Mouse (Mus musculus): ENCODE measurements around the gene Foxd4. TPM values are rescaled to one million over a fixed set of nuclear protein-coding genes. Genes with fewer than 3 reads are reported as not detected.
A peak's percentile ranks its signal among the peaks of the same experiment; 100 is the strongest.

Foxd4 gene
- polyA plus RNA-seq (2012; rRNA removed) (0.59 and 0.87 TPM in 2 replicates), polyA plus RNA-seq (2014; fragmentation: Nextera tagmentation; extraction: Ambion mirVana) (0.10 and 0.51 TPM in 2 replicates)

GRCm38 (mm10) chr19:24900581-24901220 is at the start of gene Foxd4:
Foxd4 (minus strand) TSS chr19:24901197.
- no peaks in the 10 kb centered on the region for H3K36me3 ChIP-seq (ENCODE audit: control insufficient read depth, insufficient read depth, low read length)
- ATAC-seq (ENCODE audit: low FRiP score, low read depth) (no peak), DNase-seq (ENCODE audit: low spot score) (no peak)
- H3K27me3 ChIP-seq (ENCODE audit: control insufficient read depth, insufficient read depth, low read length), result peaks cover 82% of the 10 kb centered on the region
- under 1% methylated on average over 18 of the region's 27 CpGs for WGBS
- no peaks in the 10 kb centered on the region for H3K9me3 ChIP-seq (ENCODE audit: control insufficient read depth, low read length)
- peaks cover 12% of the 10 kb centered on the region for H3K4me1 ChIP-seq (ENCODE audit: control insufficient read depth, insufficient read depth, low read length)
- peak within 1 kb of the TSS; percentile 34; the same call in 1 of the 2 replicates for H3K9ac ChIP-seq (ENCODE audit: low read depth, low read length, severe bottlenecking)
- no peak for TF ChIP-seq POLR2A (IDR thresholded peaks at IDR 0.05; ENCODE audit: borderline replicate concordance, extremely low read depth, insufficient read depth, insufficient read length)
- no peak within 1 kb of the TSS for H3K27ac ChIP-seq (replicated peaks; ENCODE audit: low read depth, low read length)
- H3K4me3 ChIP-seq (replicated peaks; ENCODE audit: low read length), result peak within 1 kb of the TSS; percentile 37
- peak within 1 kb of the TSS; percentile 64 for H3K4me2 ChIP-seq (replicated peaks; ENCODE audit: low read depth, low read length, severe bottlenecking)

- no peak for ATAC-seq (ENCODE audit: low FRiP score, low read depth)
- Histone ChIP-seq H3K27ac (replicated peaks; ENCODE audit: low read depth, low read length) (no peak overlapping the region), H3K36me3 (ENCODE audit: control insufficient read depth, insufficient read depth, low read length) (peaks cover 3% of the 10 kb centered on the region), H3K9ac (ENCODE audit: low read depth, low read length, severe bottlenecking) (no peak overlapping the region), H3K4me3 (replicated peaks; ENCODE audit: low read length) (no peak overlapping the region), H3K9me3 (ENCODE audit: control insufficient read depth, low read length) (no peaks in the 10 kb centered on the region), H3K4me1 (ENCODE audit: control insufficient read depth, insufficient read depth, low read length) (no peaks in the 10 kb centered on the region), H3K4me2 (replicated peaks; ENCODE audit: low read depth, low read length, severe bottlenecking) (no peak overlapping the region), H3K27me3 (ENCODE audit: control insufficient read depth, insufficient read depth, low read length) (no peaks in the 10 kb centered on the region)
- no peak for DNase-seq (ENCODE audit: low spot score)
- TF ChIP-seq POLR2A (IDR thresholded peaks at IDR 0.05; ENCODE audit: borderline replicate concordance, extremely low read depth, insufficient read depth, insufficient read length), result no peak
Observed at GRCm38 (mm10) chr19:24945521-24946262, 44.7 kb upstream of the Foxd4 start.

GRCm38 (mm10) chr19:24937084-24937483 is 36.1 kb upstream of the Foxd4 start:
- Histone ChIP-seq H3K4me1 (ENCODE audit: control insufficient read depth, insufficient read depth, low read length) (no peaks in the 10 kb centered on the region), H3K9ac (ENCODE audit: low read depth, low read length, severe bottlenecking) (no peak overlapping the region), H3K9me3 (ENCODE audit: control insufficient read depth, low read length) (no peaks in the 10 kb centered on the region), H3K27ac (replicated peaks; ENCODE audit: low read depth, low read length) (no peak overlapping the region), H3K36me3 (ENCODE audit: control insufficient read depth, insufficient read depth, low read length) (peaks cover 7% of the 10 kb centered on the region; the same call in 1 of the 2 replicates), H3K27me3 (ENCODE audit: control insufficient read depth, insufficient read depth, low read length) (no peaks in the 10 kb centered on the region), H3K4me3 (replicated peaks; ENCODE audit: low read length) (no peak overlapping the region), H3K4me2 (replicated peaks; ENCODE audit: low read depth, low read length, severe bottlenecking) (no peak overlapping the region)
- DNase-seq (ENCODE audit: low spot score), result peak; percentile 63
- ATAC-seq (ENCODE audit: low FRiP score, low read depth), result peak; percentile 83
- TF ChIP-seq POLR2A (IDR thresholded peaks at IDR 0.05; ENCODE audit: borderline replicate concordance, extremely low read depth, insufficient read depth, insufficient read length), result no peak
- WGBS, result 89% methylated on average over 1 of the region's 1 CpGs

DNA sequence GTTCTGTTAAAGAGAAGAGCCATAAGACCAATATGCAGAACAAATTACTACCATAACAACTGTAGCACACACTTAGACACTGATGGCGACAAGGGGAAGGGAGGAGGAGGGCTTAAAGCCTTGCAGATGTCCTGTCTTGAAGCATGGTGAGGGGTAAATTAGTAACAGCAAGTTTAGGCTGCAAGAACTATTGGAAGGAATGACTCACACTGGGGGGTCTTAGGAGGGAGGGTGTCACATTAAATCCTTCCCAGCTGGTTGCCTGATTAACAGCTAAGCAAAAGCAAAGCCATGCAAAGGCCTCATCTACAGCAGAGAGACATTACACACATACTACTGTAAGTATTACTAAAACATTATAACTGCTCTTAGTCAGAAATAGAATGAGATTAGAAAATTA is 28.0 kb upstream of the Foxd4 start:
- no peak for TF ChIP-seq POLR2A (IDR thresholded peaks at IDR 0.05; ENCODE audit: borderline replicate concordance, extremely low read depth, insufficient read depth, insufficient read length)

GRCm38 (mm10) chr19:24920866-24921265 is 19.9 kb upstream of the Foxd4 start:
- Histone ChIP-seq H3K36me3 (ENCODE audit: control insufficient read depth, insufficient read depth, low read length) (peaks cover 29% of the 10 kb centered on the region), H3K4me3 (replicated peaks; ENCODE audit: low read length) (no peak overlapping the region), H3K4me2 (replicated peaks; ENCODE audit: low read depth, low read length, severe bottlenecking) (no peak overlapping the region), H3K27ac (replicated peaks; ENCODE audit: low read depth, low read length) (no peak overlapping the region), H3K4me1 (ENCODE audit: control insufficient read depth, insufficient read depth, low read length) (no peaks in the 10 kb centered on the region), H3K27me3 (ENCODE audit: control insufficient read depth, insufficient read depth, low read length) (no peaks in the 10 kb centered on the region), H3K9ac (ENCODE audit: low read depth, low read length, severe bottlenecking) (no peak overlapping the region), H3K9me3 (ENCODE audit: control insufficient read depth, low read length) (no peaks in the 10 kb centered on the region)
- no peak for TF ChIP-seq POLR2A (IDR thresholded peaks at IDR 0.05; ENCODE audit: borderline replicate concordance, extremely low read depth, insufficient read depth, insufficient read length)
- DNase-seq (ENCODE audit: low spot score) (no peak), ATAC-seq (ENCODE audit: low FRiP score, low read depth) (no peak)
- 89% methylated on average over 5 of the region's 5 CpGs for WGBS

More for the DNA sequence above, 28.0 kb upstream of the Foxd4 start:
- DNase-seq (ENCODE audit: low spot score) (peak; percentile 56), ATAC-seq (ENCODE audit: low FRiP score, low read depth) (no peak)
- Histone ChIP-seq H3K27ac (replicated peaks; ENCODE audit: low read depth, low read length) (no peak overlapping the region), H3K36me3 (ENCODE audit: control insufficient read depth, insufficient read depth, low read length) (no peaks in the 10 kb centered on the region), H3K4me2 (replicated peaks; ENCODE audit: low read depth, low read length, severe bottlenecking) (no peak overlapping the region), H3K27me3 (ENCODE audit: control insufficient read depth, insufficient read depth, low read length) (no peaks in the 10 kb centered on the region), H3K9me3 (ENCODE audit: control insufficient read depth, low read length) (no peaks in the 10 kb centered on the region), H3K4me1 (ENCODE audit: control insufficient read depth, insufficient read depth, low read length) (no peaks in the 10 kb centered on the region), H3K4me3 (replicated peaks; ENCODE audit: low read length) (no peak overlapping the region), H3K9ac (ENCODE audit: low read depth, low read length, severe bottlenecking) (no peak overlapping the region)
- 38% methylated on average over 1 of the region's 1 CpGs for WGBS

Measured in limb, embryonic 14.5 days (tissue).